Mouse (Mus musculus): Measurements from ENCODE around the gene 1810055G02Rik.

DNA sequence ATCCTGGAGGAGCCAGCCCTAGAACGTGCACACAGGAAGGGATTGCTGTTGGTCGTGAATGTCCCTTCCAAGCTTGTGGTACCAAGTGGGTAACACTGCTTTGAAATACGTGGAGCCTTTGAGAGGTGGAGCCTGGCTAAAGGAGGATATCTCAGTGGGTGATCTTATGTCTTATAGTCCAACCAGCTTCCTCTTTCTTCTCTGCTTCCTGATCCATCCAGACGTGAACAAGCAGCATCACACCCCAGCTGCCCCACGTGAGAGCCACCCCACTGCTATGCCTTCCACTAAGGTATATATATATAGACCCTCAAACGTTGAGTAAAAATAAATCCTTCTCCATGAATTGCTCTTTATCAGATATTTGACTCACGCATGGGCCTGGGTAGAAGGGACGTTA, 45.6 kb downstream of the 1810055G02Rik start:
- TF ChIP-seq POLR2A (IDR thresholded peaks at IDR 0.05; ENCODE audit: extremely low read depth, insufficient read depth, low read length): no peak
- TF ChIP-seq CTCF (IDR thresholded peaks at IDR 0.05; ENCODE audit: extremely low read depth, insufficient read depth, low read length): no peak
